Mouse (Mus musculus) midbrain, embryonic 16.5 days (tissue): ENCODE data around the gene Dclk2. TPM values are rescaled to one million over a fixed set of nuclear protein-coding genes. Genes with fewer than 3 reads are reported as not detected.
A peak's percentile ranks its signal among the peaks of the same experiment; 100 is the strongest.

Experiments
- ATAC-seq: fragments of 200-750 bp; cut with Nextera tagmentation; 2 replicates; pipeline ENCODE4 v1.8.0; 2017; ENCODE audit warnings: moderate TSS enrichment
- H3K27ac ChIP-seq: fragments of 300-500 bp; sonication (generic); 2 replicates; pipeline ENCODE4 v1.5.1; 2014; ENCODE audit warnings: mild to moderate bottlenecking, low read length, mixed read lengths
- H3K27me3 ChIP-seq: fragments of 300-500 bp; sonication (generic); 2 replicates; pipeline ENCODE4 v1.6.1; 2014; ENCODE audit warnings: low read depth, low read length, mixed read lengths; ENCODE audit not compliant: control insufficient read depth, insufficient read depth
- H3K36me3 ChIP-seq: fragments of 300-500 bp; sonication (generic); 2 replicates; pipeline ENCODE4 v1.6.1; 2014; ENCODE audit warnings: mild to moderate bottlenecking, low read length, moderate library complexity, mixed read lengths; ENCODE audit not compliant: control insufficient read depth, insufficient read depth
- H3K4me1 ChIP-seq: fragments of 300-500 bp; sonication (generic); 2 replicates; pipeline ENCODE4 v1.6.1; 2014; ENCODE audit warnings: mild to moderate bottlenecking, low read length, mixed read lengths; ENCODE audit not compliant: control insufficient read depth, insufficient read depth
- H3K4me2 ChIP-seq: fragments of 300-500 bp; sonication (generic); 2 replicates; pipeline ENCODE4 v1.6.1; 2014; ENCODE audit warnings: mild to moderate bottlenecking, low read length, mixed read lengths
- H3K4me3 ChIP-seq: fragments of 300-500 bp; sonication (generic); 2 replicates; pipeline ENCODE4 v1.5.1; 2014; ENCODE audit warnings: low read depth, mild to moderate bottlenecking, low read length, moderate library complexity, mixed read lengths
- H3K9ac ChIP-seq: fragments of 300-500 bp; sonication (generic); 2 replicates; pipeline ENCODE4 v1.6.1; 2014; ENCODE audit warnings: low read depth, low read length, mixed read lengths
- H3K9me3 ChIP-seq: fragments of 300-500 bp; sonication (generic); replicated peaks from 2 replicates; pipeline ENCODE4 v1.6.1; 2014; ENCODE audit warnings: mild to moderate bottlenecking, low read length, mixed read lengths; ENCODE audit not compliant: control insufficient read depth, poor library complexity, severe bottlenecking
- WGBS: fragments of 180-500 bp; shearing (Covaris S2); extraction: QIAGEN DNeasy Blood & Tissue Kit; methylation state at CpG from one replicate; pipeline ENCODE4 v1.1.7; 2014; 5-methylcytosine and 5-hydroxymethylcytosine counted together
- polyA plus RNA-seq: library from polyadenylated mRNA; unstranded; fragments of >200 nt; fragmentation: Nextera tagmentation; extraction: Ambion mirVana; gene quantifications from 2 replicates; pipeline ENCODE4 v1.2.1, GENCODE M21; 2015

The Dclk2 gene
- polyA plus RNA-seq, 1 experiment from 2014 or later, result 85.0 TPM

DNA sequence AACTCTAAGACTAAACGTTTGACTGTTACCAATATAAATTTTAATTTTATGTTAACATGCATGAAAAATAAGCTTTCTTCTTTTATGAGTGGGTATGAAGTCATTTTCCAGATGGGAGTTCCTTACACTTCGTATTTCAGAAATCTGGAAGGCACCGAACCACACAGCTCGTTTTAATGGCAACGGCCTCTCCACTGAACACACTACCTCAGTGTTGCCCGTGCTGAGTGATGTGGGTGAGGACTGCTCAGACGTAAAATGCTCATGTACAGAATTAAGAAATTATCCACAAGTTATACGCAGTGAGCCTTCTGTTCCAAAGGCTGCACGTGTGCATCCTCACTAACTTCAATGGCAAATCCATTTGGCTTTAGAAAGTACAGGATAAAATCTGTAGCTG, 113.8 kb downstream of the Dclk2 start:
- Histone ChIP-seq H3K4me3 (no peak overlapping the region), H3K9ac (no peak overlapping the region), H3K4me2 (no peak overlapping the region), H3K4me1 (peaks cover 6% of the 10 kb centered on the region), H3K27ac (no peak overlapping the region), H3K36me3 (peaks cover 9% of the 10 kb centered on the region), H3K27me3 (no peaks in the 10 kb centered on the region), H3K9me3 (no peaks in the 10 kb centered on the region)
- WGBS, result 95% methylated on average over 9 of the region's 9 CpGs
- no peak for ATAC-seq

DNA sequence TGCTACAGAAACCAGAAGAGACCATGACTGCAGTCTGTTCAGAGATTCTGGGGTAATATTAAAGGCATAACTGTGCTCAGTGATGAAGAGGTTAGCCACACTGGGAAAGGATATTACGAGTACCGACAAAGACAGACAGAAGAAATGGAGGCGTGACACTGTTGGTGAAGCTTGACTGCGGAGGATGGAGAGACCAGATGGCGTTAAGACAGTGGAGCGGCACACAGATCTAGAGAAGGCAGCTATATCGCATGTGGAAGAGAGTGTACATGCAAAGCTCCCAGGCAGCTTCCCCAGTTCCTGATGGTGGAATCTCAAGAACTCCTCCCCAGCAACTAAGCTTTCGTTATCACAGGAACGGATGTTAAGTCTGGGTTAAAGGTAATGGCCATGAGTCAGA, 116.4 kb downstream of the Dclk2 start:
- Histone ChIP-seq H3K4me2 (no peak overlapping the region), H3K9me3 (no peaks in the 10 kb centered on the region), H3K27ac (no peak overlapping the region), H3K9ac (no peak overlapping the region), H3K4me3 (no peak overlapping the region), H3K4me1 (no peaks in the 10 kb centered on the region), H3K36me3 (peaks cover 10% of the 10 kb centered on the region), H3K27me3 (no peaks in the 10 kb centered on the region)
- ATAC-seq, result no peak
- 88% methylated on average over 9 of the region's 9 CpGs for WGBS

DNA sequence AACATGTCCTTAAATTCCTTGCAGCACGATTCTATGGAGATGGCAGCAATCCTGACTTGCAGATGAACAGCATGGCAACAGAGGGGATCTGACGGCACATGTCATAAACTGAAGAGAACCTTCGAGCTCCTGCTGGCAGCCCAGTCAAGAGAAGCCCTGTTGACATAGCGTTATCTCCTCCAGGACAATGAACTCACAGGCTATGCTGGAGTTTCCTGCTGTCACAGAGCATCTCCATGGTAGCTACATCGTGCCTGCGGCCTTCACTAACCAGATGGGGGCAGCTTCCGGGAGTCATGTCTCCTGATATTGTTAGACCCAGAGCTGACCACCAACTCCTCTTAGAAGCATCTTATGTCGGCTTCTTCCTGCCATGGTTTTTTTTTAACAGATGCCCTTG, 117.8 kb downstream of the Dclk2 start:
- peaks cover 15% of the 10 kb centered on the region for H3K36me3 ChIP-seq
- ATAC-seq, result no peak
- no peaks in the 10 kb centered on the region for H3K27me3 ChIP-seq
- H3K9ac ChIP-seq, result no peak overlapping the region
- WGBS, result 46% methylated on average over 8 of the region's 8 CpGs
- no peaks in the 10 kb centered on the region for H3K9me3 ChIP-seq
- H3K4me3 ChIP-seq, result no peak overlapping the region
- H3K4me1 ChIP-seq, result no peaks in the 10 kb centered on the region
- no peak overlapping the region for H3K4me2 ChIP-seq
- H3K27ac ChIP-seq, result no peak overlapping the region

DNA sequence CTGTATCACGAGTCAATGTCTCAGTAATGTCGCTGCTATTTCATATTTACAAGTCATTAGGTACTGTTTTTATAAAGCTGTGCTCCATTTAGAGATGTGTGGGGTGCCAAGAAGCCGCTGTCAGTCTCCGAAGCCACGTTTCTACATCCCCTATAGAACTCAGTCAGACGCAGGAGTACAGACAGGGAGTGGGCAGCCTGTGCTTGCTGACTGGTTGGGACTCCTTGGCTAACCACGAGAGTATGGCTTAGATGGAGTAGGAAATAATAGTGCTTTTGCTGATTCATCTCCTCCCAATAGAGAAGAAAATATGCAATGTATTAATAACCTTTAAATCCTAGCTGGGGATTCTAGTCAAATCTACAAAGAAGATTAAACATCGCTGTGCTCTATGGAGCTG, 119.8 kb downstream of the Dclk2 start:
- peaks cover 21% of the 10 kb centered on the region for H3K36me3 ChIP-seq
- no peaks in the 10 kb centered on the region for H3K4me1 ChIP-seq
- H3K27ac ChIP-seq, result 0 out of 2 replicates have a peak overlapping the region, but pooled peaks have one; percentile 7
- ATAC-seq, result no peak
- no peak overlapping the region for H3K4me3 ChIP-seq
- H3K9me3 ChIP-seq, result no peaks in the 10 kb centered on the region
- H3K4me2 ChIP-seq, result no peak overlapping the region
- 87% methylated on average over 8 of the region's 8 CpGs for WGBS
- H3K27me3 ChIP-seq, result no peaks in the 10 kb centered on the region
- H3K9ac ChIP-seq, result no peak overlapping the region

DNA sequence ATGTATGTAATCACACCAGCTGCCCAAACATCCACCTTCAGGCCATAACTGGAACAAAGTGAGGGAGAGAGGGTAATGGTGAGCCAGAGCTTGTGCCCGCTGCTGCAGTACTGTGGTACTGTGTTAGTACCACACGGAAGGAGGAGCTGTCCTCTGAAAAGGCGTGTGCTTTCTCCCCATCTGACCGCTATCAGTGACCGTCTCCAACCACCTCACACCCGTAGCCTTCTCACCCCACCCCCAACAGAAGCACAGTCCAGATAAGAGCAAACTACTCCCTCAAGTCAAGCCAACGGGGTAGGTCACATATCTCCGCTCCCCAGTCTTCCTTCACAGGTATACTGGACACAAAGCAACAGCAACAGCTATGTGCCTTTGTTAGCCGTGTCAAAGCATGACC, 121.6 kb downstream of the Dclk2 start:
- Histone ChIP-seq H3K9ac (no peak overlapping the region), H3K4me2 (no peak overlapping the region), H3K4me1 (no peaks in the 10 kb centered on the region), H3K27ac (no peak overlapping the region), H3K4me3 (no peak overlapping the region), H3K27me3 (no peaks in the 10 kb centered on the region), H3K9me3 (no peaks in the 10 kb centered on the region), H3K36me3 (peaks cover 15% of the 10 kb centered on the region; the same call in 1 of the 2 replicates)
- no peak for ATAC-seq
- 94% methylated on average over 9 of the region's 9 CpGs for WGBS

DNA sequence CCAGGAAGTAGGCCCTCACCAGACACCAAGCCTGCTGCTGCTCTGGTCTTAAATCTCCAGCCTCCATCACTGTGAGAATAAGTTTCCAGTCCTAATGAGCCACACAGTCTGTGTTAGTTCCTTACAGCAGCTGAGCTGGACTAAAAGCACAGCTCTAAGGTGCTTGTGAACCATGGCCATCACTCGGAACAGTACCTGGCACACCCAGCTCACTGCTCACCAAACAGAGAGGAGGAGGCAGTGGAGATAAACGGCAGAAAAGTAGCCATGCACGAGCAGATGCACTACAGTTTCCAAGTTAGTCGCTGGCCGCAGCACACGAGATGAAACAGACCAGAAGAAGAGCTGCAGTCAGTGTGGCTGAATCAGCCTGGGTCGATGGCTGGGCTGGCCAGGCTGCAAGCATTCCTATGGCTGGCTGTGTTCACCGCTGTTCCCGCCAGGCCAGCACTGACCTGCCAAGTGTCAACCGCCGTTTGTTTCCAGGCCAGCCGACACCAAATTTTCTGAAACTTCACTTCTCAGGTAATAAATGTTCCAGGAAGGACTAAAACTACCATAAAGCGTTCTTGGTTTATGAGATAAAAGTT, 122.7 kb downstream of the Dclk2 start:
- ATAC-seq, result no peak
- peaks cover 17% of the 10 kb centered on the region for H3K36me3 ChIP-seq
- no peak overlapping the region for H3K4me3 ChIP-seq
- no peaks in the 10 kb centered on the region for H3K9me3 ChIP-seq
- H3K27ac ChIP-seq, result no peak overlapping the region
- H3K4me1 ChIP-seq, result no peaks in the 10 kb centered on the region
- H3K4me2 ChIP-seq, result no peak overlapping the region
- H3K9ac ChIP-seq, result no peak overlapping the region
- WGBS, result 86% methylated on average over 13 of the region's 13 CpGs
- no peaks in the 10 kb centered on the region for H3K27me3 ChIP-seq

DNA sequence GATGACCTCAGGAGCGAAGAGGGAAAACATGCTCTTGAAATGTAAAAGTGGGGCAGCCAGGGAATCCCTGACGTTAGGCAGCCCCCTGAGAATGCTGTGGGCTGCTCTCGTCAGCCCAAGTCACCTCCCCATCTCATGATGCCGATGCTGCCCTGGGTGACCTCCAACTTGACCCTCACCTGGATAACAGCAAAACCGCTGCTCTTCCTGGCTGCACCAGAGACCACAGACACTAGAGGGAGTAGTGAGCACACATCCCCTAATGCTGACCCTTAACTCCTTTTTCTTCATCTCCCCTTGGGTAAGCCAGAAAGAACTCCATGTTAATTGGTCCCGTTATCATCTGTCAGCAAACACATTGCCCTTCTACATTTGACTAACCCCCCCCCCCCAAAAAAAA, 123.9 kb downstream of the Dclk2 start:
- Histone ChIP-seq H3K9ac (no peak overlapping the region), H3K27me3 (no peaks in the 10 kb centered on the region), H3K9me3 (no peaks in the 10 kb centered on the region), H3K4me1 (no peaks in the 10 kb centered on the region), H3K4me2 (no peak overlapping the region), H3K4me3 (no peak overlapping the region), H3K27ac (no peak overlapping the region), H3K36me3 (peaks cover 24% of the 10 kb centered on the region)
- 38% methylated on average over 6 of the region's 6 CpGs for WGBS
- ATAC-seq, result no peak

DNA sequence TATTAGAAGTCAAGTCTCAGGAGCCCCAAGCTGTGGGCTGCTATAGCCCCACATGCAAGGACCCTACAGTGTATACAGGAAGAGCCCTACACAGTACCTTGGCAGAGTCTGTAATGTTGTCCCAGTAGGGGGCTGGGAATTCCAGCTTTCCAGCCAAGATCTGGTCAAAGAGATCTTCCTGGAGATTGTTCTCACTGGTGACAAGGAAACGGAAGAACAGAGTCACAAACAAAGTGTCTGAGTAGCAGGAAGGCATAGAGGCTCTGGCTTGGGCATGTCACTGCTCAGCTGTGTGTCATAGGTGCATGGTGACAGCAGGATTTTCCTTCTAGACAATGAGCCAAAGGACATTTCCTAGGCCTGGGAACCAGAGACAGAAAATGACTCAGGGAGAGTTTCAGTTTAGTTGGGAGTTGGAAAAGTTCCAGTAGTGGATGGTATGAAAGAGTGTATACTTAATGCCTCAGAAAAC, 126.9 kb downstream of the Dclk2 start:
- no peaks in the 10 kb centered on the region for H3K27me3 ChIP-seq
- H3K27ac ChIP-seq, result no peak overlapping the region
- ATAC-seq, result 0 out of 2 replicates have a peak, but pooled peaks have one; percentile 24
- peaks cover 4% of the 10 kb centered on the region; the same call in 1 of the 2 replicates for H3K4me1 ChIP-seq
- no peak overlapping the region for H3K9ac ChIP-seq
- no peaks in the 10 kb centered on the region for H3K9me3 ChIP-seq
- WGBS, result 50% methylated on average over 1 of the region's 1 CpGs
- H3K4me3 ChIP-seq, result no peak overlapping the region
- no peak overlapping the region for H3K4me2 ChIP-seq
- peaks cover 25% of the 10 kb centered on the region for H3K36me3 ChIP-seq

DNA sequence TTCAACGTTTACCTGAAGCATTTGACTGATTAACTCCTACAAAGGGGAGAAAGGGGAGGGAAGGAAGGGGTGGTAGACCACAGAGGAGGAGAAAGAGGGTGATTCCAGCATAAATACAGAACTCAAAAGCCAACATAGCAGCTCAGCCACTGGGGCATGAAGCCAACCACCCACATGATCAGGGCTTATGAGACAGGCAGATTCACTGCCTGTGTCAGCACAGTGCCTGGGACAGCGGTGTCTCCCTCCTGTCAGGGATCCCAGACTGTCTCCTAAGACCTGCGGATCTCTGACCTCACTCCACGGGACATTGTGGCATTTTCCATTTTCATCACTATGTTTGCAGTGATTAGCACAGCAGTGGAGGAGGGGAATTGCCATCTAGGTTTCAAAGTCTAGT, 127.4 kb downstream of the Dclk2 start:
- H3K27ac ChIP-seq, result peak overlapping the region; percentile 17; the same call in 1 of the 2 replicates

More for the DNA sequence above, 127.4 kb downstream of the Dclk2 start:
- Histone ChIP-seq H3K4me1 (peaks cover 4% of the 10 kb centered on the region; the same call in 1 of the 2 replicates), H3K4me2 (no peak overlapping the region), H3K4me3 (no peak overlapping the region), H3K9ac (no peak overlapping the region), H3K9me3 (no peaks in the 10 kb centered on the region), H3K27me3 (no peaks in the 10 kb centered on the region), H3K36me3 (peaks cover 25% of the 10 kb centered on the region)
- WGBS, result 87% methylated on average over 4 of the region's 4 CpGs
- no peak for ATAC-seq
